Mouse (Mus musculus) right cerebral cortex, postnatal 10 days (tissue): ENCODE measurements at regions not wholly inside any gene's neighbourhood (a gene's known extent, or its start where the extent isn't known, plus 50 kb on each side); places are given as distances from the start of the nearest gene placed in this dataset.
A peak's percentile ranks its signal among the peaks of the same experiment; 100 is the strongest.

ENCODE experiments used
- DNase-seq, 2 experiments: peaks; one replicate each; pipeline ENCODE4 v3.0.0; 2021; ENCODE audit warnings: low spot score in 2 of 2

GRCm38 (mm10) chr17:88173354-88174032 lies 108.4 kb upstream of the Fbxo11 start:
- no peak for DNase-seq

- DNase-seq: no peak
Observed at GRCm38 (mm10) chr17:88174242-88174679, 109.2 kb upstream of the Fbxo11 start.

- no peak for DNase-seq
Observed at GRCm38 (mm10) chr17:88175951-88176623, 111.0 kb upstream of the Fbxo11 start.

DNA sequence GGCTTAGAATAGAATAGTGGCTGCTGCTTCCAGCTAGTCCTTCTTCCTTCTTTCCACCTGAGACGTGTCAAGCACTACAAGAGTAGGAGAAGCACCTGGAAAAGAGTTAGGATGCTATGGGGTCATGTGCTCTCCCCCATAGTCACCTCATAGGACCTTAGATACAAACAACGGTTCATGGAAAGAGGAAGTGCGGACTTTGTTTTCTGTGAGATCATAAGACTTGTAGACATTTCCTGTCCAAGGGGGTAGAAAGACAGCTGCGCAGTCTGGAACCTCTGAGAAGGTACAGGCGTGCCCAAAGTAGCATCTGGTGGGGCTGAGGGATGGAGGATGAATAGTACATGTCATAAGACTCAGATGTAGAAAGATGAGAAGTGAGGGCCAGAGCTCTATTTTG lies 125.6 kb upstream of the Fbxo11 start:
- no peak for DNase-seq

DNA sequence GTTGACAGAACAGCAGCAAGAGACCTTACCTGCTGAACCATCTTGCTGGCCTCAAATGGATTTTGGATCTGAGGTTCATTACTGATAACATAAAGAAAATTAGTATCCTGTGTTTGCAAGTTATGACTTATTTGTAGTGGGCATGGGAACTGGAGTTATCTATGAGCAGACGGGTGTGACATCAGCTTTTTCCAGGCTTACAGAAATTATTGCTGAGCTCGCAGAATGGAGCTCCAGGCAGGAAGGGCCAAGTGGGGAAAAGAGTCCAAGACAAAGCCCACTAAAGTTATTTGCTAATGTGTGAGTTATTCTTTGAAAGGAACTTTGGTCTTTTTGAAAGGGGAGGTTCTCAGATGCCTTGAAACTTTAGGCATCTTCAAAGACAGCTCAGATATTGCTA lies 126.4 kb upstream of the Fbxo11 start:
- DNase-seq: no peak

- DNase-seq: no peak
Observed at GRCm38 (mm10) chr17:88191930-88192807, 127.1 kb upstream of the Fbxo11 start.

- DNase-seq: no peak
Observed at GRCm38 (mm10) chr17:88194693-88195092, 129.6 kb upstream of the Fbxo11 start.

GRCm38 (mm10) chr17:88195303-88195702 lies 130.2 kb upstream of the Fbxo11 start:
- peak in 1 of 2 experiments; percentile 48 for DNase-seq

- no peak for DNase-seq
Observed at GRCm38 (mm10) chr17:88195893-88196292, 130.8 kb upstream of the Fbxo11 start.

DNA sequence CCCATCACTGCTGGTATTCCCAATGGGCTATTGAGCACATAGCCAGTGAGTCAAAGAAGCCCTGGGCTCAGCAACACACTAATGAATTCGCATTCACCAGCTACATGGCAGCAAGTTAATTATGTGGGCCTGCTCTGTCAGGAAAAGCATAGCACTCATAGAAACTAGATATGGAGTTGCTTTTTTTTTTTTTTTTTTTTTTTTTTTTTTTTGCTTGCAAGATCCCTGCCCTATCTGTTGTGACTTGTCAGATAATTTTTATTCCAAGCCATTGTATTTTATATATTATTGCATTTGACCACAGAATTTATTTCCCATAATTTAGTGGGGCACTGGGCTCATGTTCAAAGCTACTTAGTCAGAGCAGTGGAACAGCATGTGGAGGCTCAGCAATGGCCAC lies 131.2 kb upstream of the Fbxo11 start:
- DNase-seq: no peak

- DNase-seq: no peak
Observed at GRCm38 (mm10) chr17:88197381-88197780, 132.3 kb upstream of the Fbxo11 start.

- no peak for DNase-seq
Observed at GRCm38 (mm10) chr17:88201249-88201970, 136.3 kb upstream of the Fbxo11 start.

- DNase-seq: no peak
Observed at GRCm38 (mm10) chr17:88202214-88202613, 137.1 kb upstream of the Fbxo11 start.

DNA sequence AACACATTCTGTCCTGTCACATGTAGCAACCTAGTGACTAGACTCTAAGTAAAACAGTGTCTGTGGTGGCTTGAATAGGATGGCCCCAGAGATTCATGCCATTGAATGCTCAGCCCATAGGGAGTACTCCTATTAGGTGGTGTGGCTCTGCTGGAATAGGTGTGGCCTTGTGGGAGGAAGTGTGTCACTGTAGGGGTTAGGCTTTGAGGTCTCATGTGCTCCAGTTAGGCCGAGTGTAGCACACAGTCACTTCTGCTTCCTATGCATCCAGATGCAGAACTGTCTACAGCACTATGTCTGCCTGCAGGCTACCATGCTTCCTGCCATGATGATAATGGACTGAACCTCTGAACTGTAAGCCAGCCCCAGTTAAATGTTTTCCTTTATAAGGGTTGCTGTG lies 144.5 kb upstream of the Fbxo11 start:
- no peak for DNase-seq

DNA sequence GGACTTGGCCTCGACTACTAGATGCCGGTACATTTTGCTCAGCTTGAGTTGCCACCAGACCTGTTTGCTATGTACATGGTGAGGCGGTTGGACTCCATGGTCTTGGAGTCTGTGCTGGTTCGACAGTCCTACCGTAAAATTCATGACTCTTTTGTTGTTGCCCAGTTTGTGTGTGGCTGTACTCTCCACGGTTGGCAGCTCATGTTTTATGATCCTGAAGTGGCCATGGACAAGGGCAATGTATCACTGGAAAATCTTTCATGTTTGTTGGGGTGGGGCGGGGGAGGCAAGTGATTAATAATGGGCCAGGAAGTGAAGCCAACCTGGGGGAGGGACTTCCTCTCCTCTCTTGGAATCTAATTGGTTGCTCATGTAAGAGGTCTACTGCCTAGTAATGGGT lies 147.0 kb upstream of the Fbxo11 start:
- DNase-seq: no peak

DNA sequence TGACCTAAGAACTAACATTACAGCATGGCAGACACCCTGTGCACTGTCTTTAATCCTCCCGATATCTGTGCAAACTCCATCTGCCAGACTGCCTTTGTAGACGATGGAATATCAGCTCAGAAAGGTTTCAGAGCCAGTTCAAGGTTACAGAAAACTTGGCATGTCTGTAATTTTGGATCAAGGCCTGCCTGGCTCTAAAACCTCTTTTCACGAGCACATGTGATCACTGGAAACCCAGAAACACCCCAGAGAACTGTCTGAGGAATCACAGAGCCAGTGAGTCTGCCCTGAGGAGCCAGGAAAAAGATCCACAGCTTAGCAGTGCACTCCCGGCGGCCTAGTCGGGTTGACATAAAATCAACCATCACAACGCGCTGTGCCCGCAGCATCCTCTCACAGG lies 149.7 kb upstream of the Fbxo11 start:
- no peak for DNase-seq

DNA sequence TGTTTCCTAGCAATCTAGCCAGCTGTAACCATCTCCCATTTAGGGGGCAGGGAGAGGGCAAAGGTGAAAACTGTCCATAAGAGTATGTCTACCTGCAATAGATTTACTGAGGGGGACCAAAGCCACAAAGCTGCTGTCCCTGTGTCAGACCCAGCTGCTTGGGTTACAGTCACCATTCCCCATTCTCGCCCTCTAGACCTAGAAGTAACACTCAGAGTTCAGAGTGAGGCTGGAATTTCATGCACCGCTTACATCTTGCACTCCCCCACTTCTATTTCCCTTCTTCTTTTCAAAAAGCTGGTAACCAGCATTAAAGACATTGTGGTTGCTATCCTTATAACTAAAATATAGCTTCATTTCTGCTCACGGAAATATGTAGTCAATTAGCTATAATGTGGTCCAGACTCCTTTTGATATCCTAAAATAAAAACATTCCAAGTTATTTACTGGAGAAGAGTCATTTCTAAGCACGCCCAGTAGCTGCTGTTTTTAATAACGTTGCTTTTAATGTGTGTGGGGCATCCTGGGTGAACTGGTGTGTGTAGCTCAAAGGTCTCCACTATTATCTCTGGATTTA lies 157.4 kb upstream of the Fbxo11 start:
- DNase-seq: no peak

DNA sequence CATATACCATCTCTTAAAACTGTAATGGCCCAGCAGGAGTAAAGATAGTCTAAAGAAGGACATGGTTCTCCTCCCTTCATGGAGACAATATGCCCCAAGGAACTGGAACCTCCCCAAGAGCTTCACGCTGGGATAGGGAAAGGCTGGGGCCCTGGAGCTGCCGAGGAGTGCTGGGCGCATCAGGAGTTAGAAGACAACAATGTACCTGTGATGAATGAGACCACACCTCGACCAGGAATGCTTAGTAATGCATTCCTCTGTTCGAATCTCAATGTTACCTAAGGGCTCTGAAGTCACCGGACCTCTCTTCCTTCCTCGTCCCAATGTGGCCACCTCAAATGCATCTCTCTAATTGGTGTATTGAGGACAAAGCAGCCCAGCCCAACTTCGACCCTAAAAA lies 175.4 kb upstream of the Fbxo11 start:
- no peak for DNase-seq

DNA sequence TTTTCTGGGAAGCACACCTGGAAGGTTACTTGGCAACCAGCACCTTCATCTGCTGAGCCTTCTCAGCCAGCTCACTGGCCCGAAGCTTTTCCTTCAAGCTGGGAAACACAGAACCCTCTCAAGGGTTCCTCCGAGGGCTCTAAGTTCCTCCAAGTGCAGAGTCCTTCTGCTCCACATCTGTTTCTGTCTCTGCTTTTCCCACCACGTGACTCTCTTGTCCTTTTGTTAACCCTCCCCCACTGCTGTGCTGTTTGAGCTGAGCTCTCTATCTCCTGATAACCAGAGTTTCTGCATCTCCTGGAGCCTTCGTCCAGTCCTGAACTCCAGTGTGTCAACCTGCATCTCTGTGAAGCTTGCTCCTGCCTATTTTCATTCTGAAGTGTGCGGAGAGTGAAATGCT lies 183.5 kb upstream of the Fbxo11 start:
- no peak for DNase-seq

- peak; percentile 73 to 77 for DNase-seq
Observed at GRCm38 (mm10) chr17:88251949-88252521, 186.9 kb upstream of the Fbxo11 start.
